Mouse (Mus musculus) MEL (cell line): ENCODE measurements around the gene Rell1.

ENCODE experiments used
- CHD2 ChIP-seq: IDR thresholded peaks from 2 replicates; pipeline ENCODE4 v1.6.1; 2011; ENCODE audit warnings: low read length, improper control_type of control experiment
- CTCF ChIP-seq, 3 experiments: IDR thresholded peaks in 2 of 3; conservative IDR thresholded peaks in 1 of 3; 2 replicates each; pipeline ENCODE4 v1.5.1; 2011 to 2012; ENCODE audit warnings: low read length in 3 of 3, low read depth in 2 of 3, mild to moderate bottlenecking in 2 of 3, improper control_type of control experiment in 1 of 3, inconsistent platforms in 1 of 3, mixed read lengths in 1 of 3, moderate library complexity in 1 of 3; ENCODE audit not compliant: control insufficient read depth in 1 of 3, insufficient read depth in 1 of 3, poor library complexity in 1 of 3, severe bottlenecking in 1 of 3
- EP300 ChIP-seq, 2 experiments: IDR thresholded peaks; 2 replicates each; pipeline ENCODE4 v1.6.1; 2011; ENCODE audit warnings: improper control_type of control experiment in 2 of 2, low read length in 2 of 2, low read depth in 1 of 2, mild to moderate bottlenecking in 1 of 2
- MAZ ChIP-seq: IDR thresholded peaks from 2 replicates; pipeline ENCODE4 v1.6.1; 2012; ENCODE audit warnings: low read depth, mild to moderate bottlenecking, inconsistent platforms, low read length, improper control_type of control experiment
- MYC ChIP-seq: IDR thresholded peaks from 2 replicates; pipeline ENCODE4 v1.6.1; 2011; ENCODE audit warnings: low read depth, mild to moderate bottlenecking, low read length, improper control_type of control experiment, moderate library complexity
- NELFE ChIP-seq: IDR thresholded peaks from 2 replicates; pipeline ENCODE4 v1.6.1; 2011; ENCODE audit warnings: low read depth, low read length, improper control_type of control experiment
- RAD21 ChIP-seq: IDR thresholded peaks from 2 replicates; pipeline ENCODE4 v1.6.1; 2011; ENCODE audit warnings: mild to moderate bottlenecking, low read depth, low read length, improper control_type of control experiment
- RCOR1 ChIP-seq: IDR thresholded peaks from 2 replicates; pipeline ENCODE4 v1.6.1; 2012; ENCODE audit warnings: low read depth, mild to moderate bottlenecking, inconsistent platforms, low read length, improper control_type of control experiment
- SMC3 ChIP-seq: IDR thresholded peaks from 2 replicates; pipeline ENCODE4 v1.6.1; 2011; ENCODE audit warnings: low read depth, low read length, improper control_type of control experiment
- USF1 ChIP-seq: IDR thresholded peaks from 2 replicates; pipeline ENCODE4 v1.6.1; 2014; ENCODE audit warnings: low read depth, mild to moderate bottlenecking, inconsistent platforms, low read length, improper control_type of control experiment, moderate library complexity
- ZC3H11A ChIP-seq: IDR thresholded peaks from 2 replicates; pipeline ENCODE4 v1.6.1; 2012; ENCODE audit warnings: low read depth, mild to moderate bottlenecking, inconsistent platforms, low read length, improper control_type of control experiment
- ZKSCAN1 ChIP-seq: IDR thresholded peaks from 2 replicates; pipeline ENCODE4 v1.6.1; 2012; ENCODE audit warnings: low read depth, mild to moderate bottlenecking, inconsistent platforms, low read length, improper control_type of control experiment, moderate library complexity

GRCm38 (mm10) chr5:63982296-63982695 is 13.6 kb upstream of the Rell1 start:
- TF ChIP-seq USF1 (no peak), CTCF (IDR thresholded peaks at IDR 0.05 in 2 of 3, conservative IDR thresholded peaks at IDR 0.05 in 1 of 3; ENCODE audit: control insufficient read depth in 1 of 3, insufficient read depth in 1 of 3, low read depth in 2 of 3, low read length in 3 of 3, poor library complexity in 1 of 3, severe bottlenecking in 1 of 3) (no peak), NELFE (no peak), RCOR1 (no peak), ZC3H11A (no peak), MAZ (no peak), CHD2 (no peak), ZKSCAN1 (no peak), RAD21 (no peak), SMC3 (no peak), EP300 (IDR thresholded peaks at IDR 0.05; ENCODE audit: low read depth in 1 of 2, low read length in 2 of 2) (no peak), MYC (no peak)
